Mouse (Mus musculus) cortical plate, adult 2 months (tissue): Measurements from ENCODE around the gene Rrp12. TPM values are rescaled to one million over a fixed set of nuclear protein-coding genes. Genes with fewer than 3 reads are reported as not detected.
"Not testable (repeated sequence)": the region's sequence is repeated elsewhere in the genome, so short reads cannot be mapped to it uniquely, and the experiment has no call there.

Experiments used
- H3K27ac ChIP-seq: fragments of 200-500 bp; 2 replicates; pipeline ENCODE4 v1.5.1; 2012; ENCODE audit warnings: low read length, control low read depth, inconsistent platforms; ENCODE audit not compliant: insufficient read depth
- H3K4me1 ChIP-seq: fragments of 200-500 bp; 2 replicates; pipeline ENCODE4 v1.6.1; 2011; ENCODE audit warnings: low read length; ENCODE audit not compliant: control insufficient read depth, insufficient read depth
- H3K4me3 ChIP-seq: fragments of 200-500 bp; 2 replicates; pipeline ENCODE4 v1.5.1; 2011; ENCODE audit warnings: mild to moderate bottlenecking, low read length, control low read depth; ENCODE audit not compliant: insufficient read depth
- CTCF ChIP-seq: fragments of 200-500 bp; IDR thresholded peaks from 2 replicates; pipeline ENCODE4 v1.5.1; 2011; ENCODE audit warnings: mild to moderate bottlenecking, control low read depth, low read length; ENCODE audit not compliant: insufficient read depth; ENCODE audit errors: extremely low read depth
- POLR2A ChIP-seq: fragments of 200-500 bp; IDR thresholded peaks from 2 replicates; pipeline ENCODE4 v1.6.1; 2011; ENCODE audit warnings: mild to moderate bottlenecking, low read length, control low read depth; ENCODE audit not compliant: insufficient read depth; ENCODE audit errors: extremely low read depth
- polyA plus RNA-seq: library from polyadenylated mRNA; depleted of rRNA; stranded (reverse); fragments of >200 nt; gene quantifications from 2 replicates; pipeline ENCODE4 v1.2.3, GENCODE M21; 2012

Rrp12 gene
- polyA plus RNA-seq, 1 experiment: 18.6 TPM

DNA sequence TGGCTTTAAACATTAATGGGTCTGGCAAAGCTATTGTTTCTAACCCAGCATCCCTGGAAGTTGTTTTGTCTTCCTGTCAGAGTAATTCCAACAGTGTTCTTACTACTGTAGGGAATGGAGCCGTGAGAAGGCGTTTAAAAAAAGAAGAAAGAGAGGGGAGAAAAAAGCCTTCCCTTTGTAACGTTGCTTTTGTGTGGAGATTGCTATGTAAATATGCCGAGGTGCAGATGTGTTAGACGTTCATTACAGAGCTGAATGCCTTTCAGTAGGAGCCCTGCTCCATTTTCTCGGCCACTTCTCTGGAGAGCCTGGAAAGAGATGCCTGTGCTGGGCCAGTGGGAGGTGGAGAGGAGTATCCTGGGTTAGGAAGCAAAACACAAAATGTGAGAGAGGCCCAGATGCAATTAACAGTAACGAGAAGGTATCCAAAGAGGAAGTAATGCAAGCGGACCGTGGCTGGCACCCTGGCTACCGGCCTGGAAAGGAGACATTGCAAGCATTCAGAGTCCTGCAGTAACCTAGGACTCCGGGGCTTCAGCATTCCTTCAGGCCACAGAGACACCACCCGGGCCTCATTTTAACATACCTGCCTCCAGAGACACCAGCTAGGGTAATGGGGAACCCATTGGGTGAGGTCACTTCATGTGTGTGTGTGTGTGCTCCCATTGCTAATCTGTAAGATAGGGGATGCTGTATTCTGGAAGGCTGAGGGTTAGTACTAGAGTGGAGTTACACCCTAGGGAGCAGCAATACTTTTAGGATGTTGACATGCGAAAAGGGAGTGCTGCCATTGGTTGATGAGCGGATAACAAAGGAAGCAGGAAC is 45.0 kb downstream of the Rrp12 start:
- Histone ChIP-seq H3K4me1 (no peaks in the 10 kb centered on the region), H3K27ac (no peak overlapping the region), H3K4me3 (no peak overlapping the region)
- no peak for TF ChIP-seq CTCF
- TF ChIP-seq POLR2A: no peak

DNA sequence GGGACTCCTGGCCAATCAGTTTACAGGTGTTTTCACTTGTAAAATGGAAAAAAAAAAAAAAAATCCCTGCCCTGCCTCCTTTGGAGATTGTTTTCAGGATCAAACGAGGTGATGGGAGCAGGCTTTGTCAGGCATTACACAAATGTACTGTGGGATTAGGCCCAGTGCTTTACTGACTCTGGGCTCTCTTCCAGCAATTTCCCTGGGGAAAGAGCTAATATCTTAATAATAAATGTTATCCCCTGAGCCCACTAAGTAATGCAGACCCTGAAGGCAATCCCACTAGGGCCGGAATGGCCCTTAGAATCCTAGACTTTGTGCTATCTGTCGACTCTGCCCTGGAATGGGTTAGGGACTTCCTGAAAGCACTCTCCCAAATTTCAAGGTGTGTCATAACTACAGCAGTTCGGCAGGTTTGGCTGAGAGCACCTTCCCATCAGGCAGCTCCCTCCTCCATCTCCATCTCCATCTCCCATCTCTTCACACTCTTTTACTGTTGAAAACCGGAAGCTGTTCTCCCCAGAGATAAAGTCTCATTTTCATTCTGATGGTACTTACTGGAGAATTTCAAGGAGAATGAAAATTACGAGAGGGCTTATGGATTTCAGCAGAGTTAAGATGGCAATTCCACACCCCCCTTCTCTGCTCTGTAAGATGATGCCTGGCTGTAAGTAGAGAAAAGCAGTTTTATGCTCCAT is 45.8 kb downstream of the Rrp12 start:
- no peaks in the 10 kb centered on the region for H3K4me1 ChIP-seq
- TF ChIP-seq CTCF (no peak), POLR2A (no peak)
- H3K27ac ChIP-seq: no peak overlapping the region
- no peak overlapping the region for H3K4me3 ChIP-seq

DNA sequence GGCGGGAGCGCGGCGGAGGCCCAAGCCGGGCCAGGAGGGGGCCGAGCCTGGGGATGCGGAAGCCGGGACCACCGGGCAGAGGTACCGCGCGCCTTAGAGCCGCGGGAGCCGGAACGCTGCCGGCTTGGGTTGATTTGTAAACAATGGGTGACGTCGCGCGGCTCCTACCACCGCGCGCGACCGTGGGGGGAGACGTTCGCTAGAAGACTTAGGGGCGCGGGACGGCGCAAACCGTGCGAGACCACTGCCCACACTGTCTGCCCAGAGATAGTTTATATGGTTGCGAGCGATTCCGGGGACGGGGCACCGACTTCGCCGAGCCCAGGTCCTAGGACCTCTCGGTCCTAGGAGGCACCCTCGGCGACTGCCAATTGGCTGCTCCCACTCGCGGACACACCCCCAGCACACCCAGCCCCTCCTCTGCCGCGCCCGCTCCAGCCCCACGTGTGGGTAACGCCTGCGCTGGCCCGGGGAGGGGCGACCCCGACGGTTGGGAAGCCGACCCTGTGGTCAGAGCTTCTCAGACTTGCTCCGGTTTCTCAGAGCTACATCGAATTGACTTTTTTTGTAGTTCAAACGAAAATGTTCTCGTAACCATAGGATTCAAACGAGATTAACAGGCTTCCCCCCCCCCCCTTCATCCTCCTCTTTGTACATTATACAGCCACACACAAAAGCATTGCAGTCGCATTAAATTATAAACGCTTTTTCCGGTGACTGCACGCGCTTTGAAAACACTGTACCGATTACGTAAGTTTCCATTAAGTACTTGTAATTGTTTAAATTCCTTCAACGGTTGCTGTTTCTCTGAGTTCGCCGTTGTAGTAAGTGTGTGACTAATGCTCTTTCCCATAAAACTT is 47.8 kb downstream of the Rrp12 start, which contains the start of gene Frat2:
Frat2 (minus strand) TSS at position 141 of the 860 bp plus-strand sequence.
- H3K27ac ChIP-seq: peak within 1 kb of the TSS; percentile 99
- H3K4me1 ChIP-seq: no peaks in the 10 kb centered on the region
- TF ChIP-seq CTCF (no peak), POLR2A (peak; percentile 54; the same call in 1 of the 2 replicates)
- H3K4me3 ChIP-seq: peak within 1 kb of the TSS; percentile 91

DNA sequence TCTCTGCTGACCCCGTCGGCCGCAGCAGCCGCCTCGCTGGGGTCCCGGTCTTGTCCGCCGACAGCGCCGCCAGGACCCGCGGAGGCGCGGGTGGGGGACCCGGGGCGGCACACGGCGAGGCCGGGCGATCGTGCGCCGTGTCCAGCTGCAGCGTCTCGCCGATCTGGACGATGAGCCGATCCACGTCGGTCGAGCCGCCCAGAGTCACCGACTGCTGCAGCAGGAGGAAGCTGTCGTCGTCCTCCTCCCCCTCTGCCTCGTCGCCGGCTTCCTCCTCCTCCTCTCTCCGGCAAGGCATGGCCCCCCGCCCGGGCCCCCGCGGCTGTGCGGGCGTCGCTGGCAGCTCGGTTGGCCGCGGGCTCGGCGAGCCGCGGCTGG is 48.4 kb downstream of the Rrp12 start:
- Histone ChIP-seq H3K4me3 (peak overlapping the region; percentile 91), H3K27ac (peak overlapping the region; percentile 99; the same call in 1 of the 2 replicates)
- H3K4me1 ChIP-seq: not testable (repeated sequence)

DNA sequence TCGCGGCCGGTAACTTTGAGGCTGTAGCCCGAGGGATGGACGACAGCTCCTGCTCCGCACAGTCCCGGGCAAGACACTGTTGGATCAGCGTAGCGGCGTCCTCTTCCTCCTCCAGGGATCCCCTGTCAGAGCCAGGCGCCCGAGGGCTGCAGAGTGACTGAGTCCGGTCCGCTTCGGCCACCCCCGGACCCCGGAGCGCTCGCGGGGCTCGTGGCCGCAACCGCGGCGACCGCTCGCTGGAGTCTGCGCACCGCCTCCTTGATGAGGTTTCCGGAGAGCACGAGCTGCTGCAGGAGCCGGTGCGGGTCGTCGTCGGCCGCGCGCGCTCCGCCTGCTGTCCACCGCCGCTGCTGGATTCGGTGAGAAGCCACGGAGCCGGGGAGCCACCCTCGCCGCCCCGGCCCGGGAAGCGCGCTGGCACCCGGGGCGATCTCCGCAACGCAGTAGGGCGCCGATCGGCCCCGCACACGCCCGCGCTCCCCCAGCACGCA is 48.8 kb downstream of the Rrp12 start:
- no peaks in the 10 kb centered on the region for H3K4me1 ChIP-seq
- no peak for TF ChIP-seq POLR2A
- no peak for TF ChIP-seq CTCF
- peak overlapping the region; percentile 91 for H3K4me3 ChIP-seq
- peak overlapping the region; percentile 99; the same call in 1 of the 2 replicates for H3K27ac ChIP-seq

DNA sequence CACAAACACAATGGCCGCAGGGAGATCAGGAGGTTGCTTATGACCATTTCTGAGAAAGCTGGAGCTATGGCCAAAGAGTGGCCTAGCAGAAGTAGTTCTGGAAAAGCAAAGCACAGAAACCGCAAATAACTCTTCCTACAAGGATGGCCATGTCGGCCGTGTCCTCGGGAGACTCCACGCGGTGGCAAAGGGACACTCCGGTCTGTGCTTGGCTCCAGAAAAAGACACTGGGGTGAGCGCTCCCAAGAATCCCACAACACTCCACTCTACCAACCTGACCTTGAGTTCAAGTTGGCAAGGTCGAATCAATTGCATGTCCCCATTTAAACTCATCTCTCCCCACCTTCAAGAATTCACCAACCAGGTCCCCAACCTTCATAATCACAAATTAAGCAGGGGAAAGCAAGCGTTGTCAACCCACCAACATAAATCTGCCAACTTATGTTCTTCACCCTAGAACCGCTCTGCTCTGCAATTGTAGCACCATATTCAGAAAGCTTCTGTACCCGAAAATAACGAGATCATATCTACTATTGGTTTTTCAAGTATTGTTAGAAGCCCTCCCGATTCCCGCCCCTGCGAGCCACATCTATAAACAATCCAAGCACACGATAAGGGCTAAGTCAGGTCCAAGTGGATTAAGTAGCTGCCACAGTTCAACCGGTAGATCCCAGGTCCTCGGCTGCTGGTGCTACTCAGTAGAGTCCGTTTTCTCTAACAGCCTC is 49.4 kb downstream of the Rrp12 start:
- H3K4me1 ChIP-seq: no peaks in the 10 kb centered on the region
- TF ChIP-seq POLR2A (no peak), CTCF (no peak)
- no peak overlapping the region for H3K27ac ChIP-seq
- H3K4me3 ChIP-seq: peak overlapping the region; percentile 91

DNA sequence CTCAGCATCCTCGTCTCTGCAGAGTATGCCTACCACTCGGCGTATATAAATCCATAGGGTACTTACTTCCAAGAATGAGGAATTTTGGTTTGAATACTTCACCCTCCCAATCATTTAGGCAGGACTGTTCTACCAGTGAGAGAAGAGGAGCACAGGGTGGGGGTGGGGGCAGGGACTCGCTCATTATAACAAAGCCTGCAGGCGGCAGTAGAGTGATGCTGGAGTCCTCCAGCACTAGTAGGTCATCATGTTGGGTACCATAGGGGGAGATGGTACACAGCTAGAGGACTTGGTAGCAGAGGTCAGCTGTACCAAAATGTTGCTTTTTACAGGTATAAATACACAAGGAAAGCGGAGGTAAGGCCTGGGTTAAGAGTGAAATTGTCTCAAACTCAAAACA is 51.6 kb downstream of the Rrp12 start:
- TF ChIP-seq CTCF (0 out of 2 replicates have a peak, but pooled peaks have one; percentile 11), POLR2A (no peak)

DNA sequence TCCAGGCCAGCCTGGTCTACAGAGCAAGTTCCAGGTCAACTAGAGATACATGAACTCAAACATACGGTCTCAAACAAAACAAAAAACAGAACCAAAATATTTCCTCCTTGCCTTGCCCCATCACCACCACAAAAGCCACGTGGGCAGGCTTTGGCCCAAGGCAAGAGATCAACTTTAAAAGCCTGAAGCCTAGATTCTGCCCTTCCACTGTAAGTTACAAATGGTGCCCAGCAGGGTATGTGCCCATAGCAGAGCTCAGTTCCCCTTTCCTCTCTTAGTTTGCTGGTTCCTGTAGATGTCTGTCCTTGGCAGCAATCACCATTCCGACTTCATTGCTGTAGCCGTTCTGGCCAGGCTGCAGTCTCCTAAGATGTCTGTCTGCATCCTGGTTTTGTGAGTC is 53.3 kb downstream of the Rrp12 start:
- H3K27ac ChIP-seq: no peak overlapping the region
- H3K4me3 ChIP-seq: no peak overlapping the region
- H3K4me1 ChIP-seq: no peaks in the 10 kb centered on the region
- no peak for TF ChIP-seq POLR2A
- TF ChIP-seq CTCF: no peak

More for the DNA sequence above, 51.6 kb downstream of the Rrp12 start:
- Histone ChIP-seq H3K27ac (no peak overlapping the region), H3K4me1 (no peaks in the 10 kb centered on the region), H3K4me3 (no peak overlapping the region)
